Mouse (Mus musculus) CH12.LX (cell line): ENCODE data around the gene Vrk3. TPM values are rescaled to one million over a fixed set of nuclear protein-coding genes. Genes with fewer than 3 reads are reported as not detected.

Experiments
- DNase-seq: peaks from one replicate; pipeline ENCODE4 v3.0.0-alpha.2; 2013; ENCODE audit errors: extremely low read depth
- H3K27ac ChIP-seq: 2 replicates; pipeline ENCODE4 v1.5.1; 2012; ENCODE audit warnings: low read depth, mild to moderate bottlenecking, control low read depth, moderate library complexity; ENCODE audit not compliant: insufficient read depth
- H3K27me3 ChIP-seq: replicated peaks from 2 replicates; pipeline ENCODE3; 2012; ENCODE audit warnings: inconsistent platforms
- H3K36me3 ChIP-seq, 2 experiments: replicated peaks in 1 of 2; 2 replicates each; pipeline versions ENCODE3 to v1.6.1; 2012; ENCODE audit warnings: inconsistent platforms in 1 of 2, low read length in 1 of 2, mild to moderate bottlenecking in 1 of 2, mixed read lengths in 1 of 2, moderate library complexity in 1 of 2; ENCODE audit not compliant: control insufficient read depth in 1 of 2, insufficient read depth in 1 of 2
- H3K4me1 ChIP-seq, 2 experiments: 2 replicates each; pipeline ENCODE4 v1.6.1; 2012; ENCODE audit warnings: inconsistent platforms in 1 of 2, moderate library complexity in 1 of 2; ENCODE audit not compliant: insufficient read depth in 2 of 2, control insufficient read depth in 1 of 2
- H3K4me2 ChIP-seq: 2 replicates; pipeline ENCODE4 v1.6.1; 2012; ENCODE audit warnings: low read depth, mild to moderate bottlenecking, control low read depth; ENCODE audit not compliant: poor library complexity, insufficient read depth, severe bottlenecking
- H3K4me3 ChIP-seq, 3 experiments: fragments of 150-350 bp in 1 of 3; sonication (generic) in 1 of 3; replicated peaks in 1 of 3; 2 replicates each; pipeline versions ENCODE3 to v1.5.1; 2011 to 2012; ENCODE audit warnings: low read depth in 2 of 3, low read length in 2 of 3, mild to moderate bottlenecking in 2 of 3, moderate library complexity in 2 of 3, control low read depth in 1 of 3, improper control_type of control experiment in 1 of 3, inconsistent platforms in 1 of 3, mixed read lengths in 1 of 3; ENCODE audit not compliant: poor library complexity in 1 of 3
- H3K79me2 ChIP-seq: replicated peaks from 2 replicates; pipeline ENCODE4 v1.6.1; 2012; ENCODE audit warnings: mild to moderate bottlenecking, moderate library complexity; ENCODE audit not compliant: control insufficient read depth, poor library complexity, insufficient read depth, severe bottlenecking; ENCODE audit errors: extremely low read depth
- H3K9ac ChIP-seq: 2 replicates; pipeline ENCODE4 v1.6.1; 2012; ENCODE audit warnings: low read depth, mild to moderate bottlenecking, control low read depth, moderate library complexity; ENCODE audit not compliant: insufficient read depth
- H3K9me3 ChIP-seq: replicated peaks from 2 replicates; pipeline ENCODE3; 2012; ENCODE audit warnings: low read length, inconsistent platforms, mixed read lengths
- CHD1 ChIP-seq: IDR thresholded peaks from 2 replicates; pipeline ENCODE4 v1.6.1; 2012; ENCODE audit warnings: low read depth, low read length, improper control_type of control experiment, inconsistent platforms
- CHD2 ChIP-seq: IDR thresholded peaks from 2 replicates; pipeline ENCODE4 v1.6.1; 2011; ENCODE audit warnings: low read length, improper control_type of control experiment
- E2F4 ChIP-seq: IDR thresholded peaks from 2 replicates; pipeline ENCODE4 v1.6.1; 2011; ENCODE audit warnings: low read depth, low read length, improper control_type of control experiment; ENCODE audit not compliant: insufficient replicate concordance
- ELF1 ChIP-seq: IDR thresholded peaks from 2 replicates; pipeline ENCODE4 v1.6.1; 2014; ENCODE audit warnings: low read depth, mild to moderate bottlenecking, inconsistent platforms, low read length, improper control_type of control experiment
- GABPA ChIP-seq: IDR thresholded peaks from 2 replicates; pipeline ENCODE4 v1.6.1; 2012; ENCODE audit warnings: low read depth, low read length, improper control_type of control experiment, inconsistent platforms; ENCODE audit not compliant: insufficient replicate concordance
- IRF4 ChIP-seq: IDR thresholded peaks from 2 replicates; pipeline ENCODE4 v1.6.1; 2014; ENCODE audit warnings: low read depth, mild to moderate bottlenecking, inconsistent platforms, low read length, improper control_type of control experiment
- JUN ChIP-seq: IDR thresholded peaks from 2 replicates; pipeline ENCODE4 v1.6.1; 2011; ENCODE audit warnings: low read depth, mild to moderate bottlenecking, low read length, improper control_type of control experiment, moderate library complexity; ENCODE audit not compliant: insufficient read depth
- MAX ChIP-seq: IDR thresholded peaks from 2 replicates; pipeline ENCODE4 v1.6.1; 2011; ENCODE audit warnings: low read length, improper control_type of control experiment
- MAZ ChIP-seq: IDR thresholded peaks from 2 replicates; pipeline ENCODE4 v1.6.1; 2012; ENCODE audit warnings: low read depth, mild to moderate bottlenecking, inconsistent platforms, low read length, improper control_type of control experiment, moderate library complexity
- MEF2A ChIP-seq: IDR thresholded peaks from 2 replicates; pipeline ENCODE4 v1.6.1; 2014; ENCODE audit warnings: low read depth, mild to moderate bottlenecking, inconsistent platforms, low read length, improper control_type of control experiment, borderline replicate concordance
- MXI1 ChIP-seq: IDR thresholded peaks from 2 replicates; pipeline ENCODE4 v1.6.1; 2011; ENCODE audit warnings: mild to moderate bottlenecking, low read depth, low read length, improper control_type of control experiment
- NRF1 ChIP-seq: IDR thresholded peaks from 2 replicates; pipeline ENCODE4 v1.6.1; 2014; ENCODE audit warnings: low read depth, mild to moderate bottlenecking, inconsistent platforms, low read length, improper control_type of control experiment, moderate library complexity
- PAX5 ChIP-seq: IDR thresholded peaks from 2 replicates; pipeline ENCODE4 v1.6.1; 2012; ENCODE audit warnings: low read length, inconsistent platforms, mixed read lengths
- POLR2A ChIP-seq: IDR thresholded peaks from 2 replicates; pipeline ENCODE4 v1.6.1; 2011; ENCODE audit warnings: low read depth, mild to moderate bottlenecking, improper control_type of control experiment, low read length
- RAD21 ChIP-seq: IDR thresholded peaks from 2 replicates; pipeline ENCODE4 v1.6.1; 2011; ENCODE audit warnings: low read depth, mild to moderate bottlenecking, low read length, improper control_type of control experiment, moderate library complexity
- SIN3A ChIP-seq: IDR thresholded peaks from 2 replicates; pipeline ENCODE4 v1.6.1; 2012; ENCODE audit warnings: low read length, improper control_type of control experiment, inconsistent platforms
- SMC3 ChIP-seq: IDR thresholded peaks from 2 replicates; pipeline ENCODE4 v1.6.1; 2011; ENCODE audit warnings: low read depth, low read length, improper control_type of control experiment
- TBP ChIP-seq: conservative IDR thresholded peaks from 2 replicates; pipeline ENCODE4 v1.6.1; 2011; ENCODE audit warnings: low read depth, low read length, improper control_type of control experiment
- TCF12 ChIP-seq: IDR thresholded peaks from 2 replicates; pipeline ENCODE4 v1.6.1; 2014; ENCODE audit warnings: low read depth, mild to moderate bottlenecking, inconsistent platforms, low read length, improper control_type of control experiment
- UBTF ChIP-seq: IDR thresholded peaks from 2 replicates; pipeline ENCODE4 v1.6.1; 2012; ENCODE audit warnings: low read depth, mild to moderate bottlenecking, inconsistent platforms, low read length, improper control_type of control experiment, moderate library complexity
- ZMIZ1 ChIP-seq: IDR thresholded peaks from 2 replicates; pipeline ENCODE4 v1.6.1; 2012; ENCODE audit warnings: low read depth, mild to moderate bottlenecking, inconsistent platforms, low read length, improper control_type of control experiment
- ZNF384 ChIP-seq: IDR thresholded peaks from 2 replicates; pipeline ENCODE4 v1.6.1; 2012; ENCODE audit warnings: low read depth, low read length, improper control_type of control experiment, inconsistent platforms
- dilution Hi-C: fragments of 300-500 bp; cut with MboI; formaldehyde crosslinking; loops from 2 replicates; pipeline ENCODE4 v1.14.3; 2020; ENCODE audit warnings: low sequenced_read_pairs; ENCODE audit not compliant: extremely low pct_unique_long_range_greater_than_20kb, extremely low pct_ligation_motif_present
- in situ Hi-C: fragments of 300-500 bp; cut with MboI; formaldehyde crosslinking; loops from 3 replicates; pipeline ENCODE4 v1.14.3; 2019; ENCODE audit warnings: low sequenced_read_pairs, low pct_ligation_motif_present, low pct_unique_long_range_greater_than_20kb, mixed read lengths
- polyA plus RNA-seq: library from polyadenylated mRNA; unstranded; fragments of >175 nt; gene quantifications from 2 replicates; pipeline ENCODE4 v1.2.1, GENCODE M21; 2012; ENCODE audit warnings: low read depth; ENCODE audit not compliant: insufficient read length
- total RNA-seq, 2 experiments: library from RNA; depleted of rRNA; stranded (reverse); fragments of 300-350 nt in 1 of 2; fragments of >200 nt in 1 of 2; gene quantifications; 2 replicates each; pipeline ENCODE4 v1.2.3; 2012 to 2014

The Vrk3 gene
- total and polyA plus RNA-seq, 3 experiments = 30.0 to 50.4 (median 34.2) TPM

GRCm38 (mm10) chr7:44790066-44790465 is 41.9 kb downstream of the Vrk3 start:
- Histone ChIP-seq H3K4me3 (no peak overlapping the region), H3K9me3 (peaks cover 14% of the 10 kb centered on the region), H3K36me3 (no peaks in the 10 kb centered on the region), H3K4me2 (no peak overlapping the region), H3K4me1 (0 out of 4 replicates have a peak, but pooled peaks cover 0 to 2% of the 10 kb centered on the region in 2 experiments), H3K27me3 (peaks cover 1% of the 10 kb centered on the region), H3K27ac (no peak overlapping the region), H3K79me2 (no peaks in the 10 kb centered on the region), H3K9ac (no peak overlapping the region)
- DNase-seq = no peak
- in situ Hi-C loops = loop anchor here (25.0 kb wide), 1 partner anchor 1378 kb away; the partner anchor contains the start of gene Siglecg
- dilution Hi-C loops = no loop called here
- TF ChIP-seq GABPA = no peak
- TF ChIP-seq UBTF = no peak
- TF ChIP-seq ZNF384 = no peak
- no peak for TF ChIP-seq SIN3A
- no peak for TF ChIP-seq CHD1
- no peak for TF ChIP-seq PAX5
- no peak for TF ChIP-seq MAZ
- TF ChIP-seq JUN = no peak
- TF ChIP-seq MXI1 = no peak
- TF ChIP-seq TBP = no peak
- TF ChIP-seq POLR2A = no peak
- no peak for TF ChIP-seq CHD2
- TF ChIP-seq SMC3 = no peak
- no peak for TF ChIP-seq E2F4
- TF ChIP-seq MAX = no peak
- no peak for TF ChIP-seq ZMIZ1
- no peak for TF ChIP-seq NRF1

GRCm38 (mm10) chr7:44792781-44793180 is 44.6 kb downstream of the Vrk3 start:
- TF ChIP-seq UBTF (no peak), MEF2A (no peak), ZNF384 (no peak), ELF1 (no peak), POLR2A (no peak), RAD21 (no peak), TBP (no peak), JUN (no peak), MAZ (no peak), MXI1 (no peak), E2F4 (no peak), TCF12 (no peak), IRF4 (no peak), GABPA (no peak)
- DNase-seq = no peak
- Histone ChIP-seq H3K9ac (no peak overlapping the region), H3K79me2 (no peaks in the 10 kb centered on the region), H3K9me3 (peaks cover 14% of the 10 kb centered on the region), H3K4me2 (no peak overlapping the region), H3K4me1 (0 out of 4 replicates have a peak, but pooled peaks cover 0 to 2% of the 10 kb centered on the region in 2 experiments), H3K27ac (no peak overlapping the region), H3K4me3 (no peak overlapping the region), H3K27me3 (peaks cover 1% of the 10 kb centered on the region), H3K36me3 (no peaks in the 10 kb centered on the region)
- in situ Hi-C loops (loop anchor here (25.0 kb wide), 1 partner anchor 1380 kb away; the partner anchor contains the start of gene Siglecg), dilution Hi-C loops (no loop called here)
